Comparison of ENCODE assay signal across 21 mouse cellular contexts in the genomic region with DNA sequence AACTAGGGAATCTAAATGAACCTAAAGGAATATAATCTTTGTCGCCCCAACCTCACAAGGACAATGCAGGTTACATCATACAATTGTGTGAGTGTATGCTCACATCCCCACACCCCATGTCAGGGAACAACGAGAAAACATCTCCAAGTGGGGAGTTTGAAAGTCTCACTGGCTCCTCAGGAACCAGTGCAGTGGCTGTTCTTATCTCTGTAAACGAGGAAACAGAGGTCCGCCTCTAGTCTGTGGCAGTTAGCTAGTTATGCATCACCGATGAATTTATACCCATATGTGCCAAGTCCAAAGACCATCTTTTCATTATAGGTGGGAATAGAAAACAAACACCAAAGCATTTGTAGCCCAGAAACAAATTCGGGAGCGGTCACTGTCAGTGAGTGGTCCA.
"Had no signal": no experiment of that assay in that cellular context is flagged by ENCODE, and none has a peak within 500 bp of the region (broad histone marks: within the 10 kb centered on the region; RNA-seq: fewer than 3 reads in every experiment).

No protein-coding gene starts in this region.

- H3K27me3 ChIP-seq: heart, embryonic 12.5 days; hindbrain, embryonic 13.5 days; hindbrain, embryonic 15.5 days; limb, embryonic 12.5 days; liver, embryonic 13.5 days; liver, embryonic 15.5 days had no signal

- H3K4me2 ChIP-seq: heart, embryonic 12.5 days; hindbrain, embryonic 13.5 days; hindbrain, embryonic 15.5 days; limb, embryonic 12.5 days; liver, embryonic 11.5 days; liver, embryonic 13.5 days; liver, embryonic 15.5 days had no signal

- H3K36me3 ChIP-seq: liver, embryonic 13.5 days; liver, embryonic 15.5 days had no signal

- ATAC-seq: hindbrain, postnatal 0 days; intestine, postnatal 0 days had no signal

- H3K9me3 ChIP-seq: heart, embryonic 10.5 days; heart, embryonic 12.5 days; hindbrain, embryonic 13.5 days; hindbrain, embryonic 15.5 days; limb, embryonic 10.5 days; limb, embryonic 12.5 days; liver, embryonic 13.5 days; liver, embryonic 15.5 days had no signal

- H3K4me1 ChIP-seq: heart, embryonic 12.5 days; limb, embryonic 10.5 days; limb, embryonic 12.5 days had no signal

- H3K9ac ChIP-seq: heart, embryonic 12.5 days; hindbrain, embryonic 13.5 days; hindbrain, embryonic 15.5 days; limb, embryonic 12.5 days; liver, embryonic 13.5 days; liver, embryonic 15.5 days had no signal

- H3K27ac ChIP-seq: heart, embryonic 10.5 days; hindbrain, embryonic 13.5 days; hindbrain, embryonic 15.5 days; hindbrain, postnatal 0 days; layer of hippocampus, adult 2 months; left cerebral cortex, adult 2 months; limb, embryonic 10.5 days; limb, embryonic 12.5 days; liver, embryonic 13.5 days; liver, embryonic 15.5 days had no signal

- H3K4me3 ChIP-seq: heart, embryonic 10.5 days; heart, embryonic 12.5 days; hindbrain, embryonic 13.5 days; hindbrain, embryonic 15.5 days; layer of hippocampus, adult 2 months; left cerebral cortex, adult 2 months; limb, embryonic 10.5 days; limb, embryonic 12.5 days; liver, embryonic 13.5 days; liver, embryonic 15.5 days had no signal

- DNase-seq: gastrocnemius, postnatal 14 days; heart, adult 18-20 months; heart, postnatal 10 days; kidney, adult 18-20 months; kidney, adult 8-10 months; kidney, postnatal 25 days; kidney, postnatal 4 days; liver; liver, embryonic 13.5 days had no signal
